Mouse (Mus musculus): ENCODE results near the gene Add1. TPM values are rescaled to one million over a fixed set of nuclear protein-coding genes. Genes with fewer than 3 reads are reported as not detected.

Gene Add1
- polyA plus RNA-seq, 1 experiment from 2014 or later, result 69.3 TPM

DNA sequence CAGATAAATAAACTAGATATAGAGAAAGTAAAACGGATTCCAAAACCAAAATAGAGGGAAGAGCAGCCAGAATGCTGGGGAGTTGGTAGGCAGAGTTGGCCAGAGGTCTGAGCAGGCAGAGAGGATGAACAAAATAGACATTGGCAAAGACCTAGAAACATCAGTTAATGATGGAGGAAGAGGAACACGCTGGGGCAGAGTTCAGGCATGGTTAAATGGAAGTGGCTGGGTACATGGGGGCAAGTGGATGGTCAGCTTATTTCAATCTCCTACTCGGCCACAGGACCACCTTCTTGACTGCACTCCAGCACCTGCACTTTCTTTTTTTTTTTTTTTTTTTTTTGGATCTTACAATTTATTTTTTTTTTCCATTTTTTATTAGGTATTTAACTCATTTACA is 68.5 kb downstream of the Add1 start:
- Histone ChIP-seq H3K36me3 (ENCODE audit: control insufficient read depth, insufficient read depth, low read length) (peaks cover 31% of the 10 kb centered on the region), H3K27ac (replicated peaks) (no peak overlapping the region), H3K9ac (ENCODE audit: low read length) (no peak overlapping the region), H3K4me1 (replicated peaks; ENCODE audit: control insufficient read depth, insufficient read depth) (no peaks in the 10 kb centered on the region), H3K4me3 (ENCODE audit: low read depth, low read length) (no peak overlapping the region), H3K9me3 (ENCODE audit: control insufficient read depth, low read length) (no peaks in the 10 kb centered on the region), H3K4me2 (replicated peaks; ENCODE audit: low read depth) (no peak overlapping the region), H3K27me3 (ENCODE audit: control insufficient read depth, insufficient read depth, low read length) (no peaks in the 10 kb centered on the region)
- ATAC-seq (ENCODE audit: low FRiP score, low TSS enrichment) (no peak), DNase-seq (ENCODE audit: low spot score) (no peak)
- WGBS, result 86% methylated on average over 3 of the region's 3 CpGs
- TF ChIP-seq CTCF (IDR thresholded peaks at IDR 0.05; ENCODE audit: low read depth) (no peak), EP300 (optimal IDR thresholded peaks at IDR 0.05) (no peak)

GRCm38 (mm10) chr5:34642932-34643331 is 69.5 kb downstream of the Add1 start:
- Histone ChIP-seq H3K4me1 (replicated peaks; ENCODE audit: control insufficient read depth, insufficient read depth) (no peaks in the 10 kb centered on the region), H3K36me3 (ENCODE audit: control insufficient read depth, insufficient read depth, low read length) (peaks cover 37% of the 10 kb centered on the region), H3K27ac (replicated peaks) (no peak overlapping the region), H3K27me3 (ENCODE audit: control insufficient read depth, insufficient read depth, low read length) (no peaks in the 10 kb centered on the region), H3K9ac (ENCODE audit: low read length) (no peak overlapping the region), H3K9me3 (ENCODE audit: control insufficient read depth, low read length) (no peaks in the 10 kb centered on the region), H3K4me3 (ENCODE audit: low read depth, low read length) (no peak overlapping the region), H3K4me2 (replicated peaks; ENCODE audit: low read depth) (no peak overlapping the region)
- peak; percentile 85 for TF ChIP-seq CTCF (IDR thresholded peaks at IDR 0.05; ENCODE audit: low read depth)
- no peak for TF ChIP-seq EP300 (optimal IDR thresholded peaks at IDR 0.05)
- WGBS, result 43% methylated on average over 5 of the region's 5 CpGs
- DNase-seq (ENCODE audit: low spot score) (peak; percentile 74), ATAC-seq (ENCODE audit: low FRiP score, low TSS enrichment) (peak; percentile 94)

DNA sequence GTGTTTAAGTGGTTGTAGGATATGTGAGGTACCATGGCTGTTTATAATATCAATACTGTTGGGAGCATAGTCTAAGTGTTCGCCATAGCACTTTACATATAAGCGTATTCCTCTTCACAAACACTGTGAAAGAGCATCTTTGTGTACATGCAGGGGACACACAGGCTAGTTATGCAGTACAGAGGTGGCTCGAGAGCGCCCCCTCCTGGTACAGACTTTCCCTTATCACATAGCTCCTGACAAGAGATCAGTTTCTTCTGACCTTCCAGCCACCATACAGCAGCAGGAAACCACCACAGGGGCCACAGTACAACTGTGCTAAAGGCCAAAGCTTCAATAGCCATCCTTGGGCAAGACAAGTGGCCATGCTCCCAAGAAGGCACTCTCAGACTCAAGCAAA is 74.1 kb downstream of the Add1 start:
- Histone ChIP-seq H3K9ac (ENCODE audit: low read length) (no peak overlapping the region), H3K36me3 (ENCODE audit: control insufficient read depth, insufficient read depth, low read length) (peaks cover 49% of the 10 kb centered on the region), H3K4me1 (replicated peaks; ENCODE audit: control insufficient read depth, insufficient read depth) (no peaks in the 10 kb centered on the region), H3K9me3 (ENCODE audit: control insufficient read depth, low read length) (no peaks in the 10 kb centered on the region), H3K4me2 (replicated peaks; ENCODE audit: low read depth) (no peak overlapping the region), H3K4me3 (ENCODE audit: low read depth, low read length) (no peak overlapping the region), H3K27me3 (ENCODE audit: control insufficient read depth, insufficient read depth, low read length) (no peaks in the 10 kb centered on the region), H3K27ac (replicated peaks) (no peak overlapping the region)
- DNase-seq (ENCODE audit: low spot score) (peak; percentile 69), ATAC-seq (ENCODE audit: low FRiP score, low TSS enrichment) (peak; percentile 43; the same call in 1 of the 2 replicates)
- TF ChIP-seq CTCF (IDR thresholded peaks at IDR 0.05; ENCODE audit: low read depth) (peak; percentile 82), EP300 (optimal IDR thresholded peaks at IDR 0.05) (no peak)
- 41% methylated on average over 4 of the region's 4 CpGs for WGBS

GRCm38 (mm10) chr5:34652961-34653360 is 79.5 kb downstream of the Add1 start:
- H3K4me2 ChIP-seq (replicated peaks; ENCODE audit: low read depth), result no peak overlapping the region
- ATAC-seq (ENCODE audit: low FRiP score, low TSS enrichment) (no peak), DNase-seq (ENCODE audit: low spot score) (no peak)
- no peaks in the 10 kb centered on the region for H3K4me1 ChIP-seq (replicated peaks; ENCODE audit: control insufficient read depth, insufficient read depth)
- H3K9me3 ChIP-seq (ENCODE audit: control insufficient read depth, low read length), result no peaks in the 10 kb centered on the region
- TF ChIP-seq EP300 (optimal IDR thresholded peaks at IDR 0.05), result no peak
- TF ChIP-seq CTCF (IDR thresholded peaks at IDR 0.05; ENCODE audit: low read depth), result no peak
- H3K36me3 ChIP-seq (ENCODE audit: control insufficient read depth, insufficient read depth, low read length), result peaks cover 46% of the 10 kb centered on the region
- H3K9ac ChIP-seq (ENCODE audit: low read length), result no peak overlapping the region
- no peak overlapping the region for H3K27ac ChIP-seq (replicated peaks)
- H3K27me3 ChIP-seq (ENCODE audit: control insufficient read depth, insufficient read depth, low read length), result no peaks in the 10 kb centered on the region
- 76% methylated on average over 5 of the region's 5 CpGs for WGBS
- no peak overlapping the region for H3K4me3 ChIP-seq (ENCODE audit: low read depth, low read length)

DNA sequence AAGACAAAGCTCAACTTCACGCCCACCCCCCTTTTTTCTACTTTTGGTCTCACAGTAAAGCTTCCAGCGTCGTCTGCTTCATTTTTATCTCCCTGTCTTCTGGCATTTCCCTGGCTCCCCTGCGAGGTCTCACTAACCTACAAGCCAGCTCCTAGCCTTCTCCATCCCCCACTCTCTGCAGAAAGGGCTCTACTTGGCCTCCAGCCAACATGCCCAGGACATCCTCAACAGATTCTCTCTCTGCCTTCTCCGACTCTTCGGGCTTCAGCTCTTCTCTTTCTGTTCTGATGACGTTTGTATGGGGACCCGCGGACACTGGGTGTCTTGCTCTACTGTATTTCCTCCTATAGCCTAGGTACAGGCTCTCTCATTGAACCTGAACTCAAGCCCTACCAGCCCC is 81.4 kb downstream of the Add1 start:
- peaks cover 35% of the 10 kb centered on the region for H3K36me3 ChIP-seq (ENCODE audit: control insufficient read depth, insufficient read depth, low read length)
- WGBS, result 80% methylated on average over 9 of the region's 9 CpGs
- TF ChIP-seq EP300 (optimal IDR thresholded peaks at IDR 0.05) (no peak), CTCF (IDR thresholded peaks at IDR 0.05; ENCODE audit: low read depth) (no peak)

DNA sequence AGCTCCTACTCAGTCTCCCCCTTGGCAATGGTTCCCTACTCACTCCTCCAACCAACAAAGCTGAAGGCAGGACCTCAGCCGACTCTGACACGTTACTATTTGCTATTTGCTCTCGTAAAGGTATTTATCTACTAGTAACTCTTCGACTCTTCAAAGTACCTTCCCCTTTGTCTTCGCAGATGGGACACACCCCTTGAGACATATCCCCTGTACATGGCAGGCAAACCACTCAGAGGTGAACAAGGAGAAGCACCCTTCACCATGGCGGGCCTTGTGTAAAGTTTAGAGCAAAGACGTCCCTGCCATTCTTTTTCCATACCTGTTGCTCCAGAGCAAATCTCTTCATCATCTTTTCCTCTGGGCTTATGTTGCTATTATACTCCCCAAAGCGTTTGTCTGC is 84.1 kb downstream of the Add1 start:
- Histone ChIP-seq H3K9ac (ENCODE audit: low read length) (no peak overlapping the region), H3K4me2 (replicated peaks; ENCODE audit: low read depth) (no peak overlapping the region), H3K27ac (replicated peaks) (no peak overlapping the region), H3K4me1 (replicated peaks; ENCODE audit: control insufficient read depth, insufficient read depth) (no peaks in the 10 kb centered on the region; the same call in 1 of the 2 replicates), H3K4me3 (ENCODE audit: low read depth, low read length) (no peak overlapping the region), H3K36me3 (ENCODE audit: control insufficient read depth, insufficient read depth, low read length) (peaks cover 16% of the 10 kb centered on the region), H3K27me3 (ENCODE audit: control insufficient read depth, insufficient read depth, low read length) (no peaks in the 10 kb centered on the region), H3K9me3 (ENCODE audit: control insufficient read depth, low read length) (no peaks in the 10 kb centered on the region)
- no peak for DNase-seq (ENCODE audit: low spot score)
- 83% methylated on average over 8 of the region's 8 CpGs for WGBS
- TF ChIP-seq EP300 (optimal IDR thresholded peaks at IDR 0.05) (no peak), CTCF (IDR thresholded peaks at IDR 0.05; ENCODE audit: low read depth) (no peak)
- no peak for ATAC-seq (ENCODE audit: low FRiP score, low TSS enrichment)

More for the DNA sequence above, 81.4 kb downstream of the Add1 start:
- Histone ChIP-seq H3K4me1 (replicated peaks; ENCODE audit: control insufficient read depth, insufficient read depth) (no peaks in the 10 kb centered on the region; the same call in 1 of the 2 replicates), H3K4me2 (replicated peaks; ENCODE audit: low read depth) (no peak overlapping the region), H3K9ac (ENCODE audit: low read length) (no peak overlapping the region), H3K27ac (replicated peaks) (no peak overlapping the region), H3K27me3 (ENCODE audit: control insufficient read depth, insufficient read depth, low read length) (no peaks in the 10 kb centered on the region), H3K9me3 (ENCODE audit: control insufficient read depth, low read length) (no peaks in the 10 kb centered on the region), H3K4me3 (ENCODE audit: low read depth, low read length) (no peak overlapping the region)
- no peak for ATAC-seq (ENCODE audit: low FRiP score, low TSS enrichment)
- no peak for DNase-seq (ENCODE audit: low spot score)

All from stomach, postnatal 0 days (tissue).